Mouse (Mus musculus): ENCODE measurements around the gene Megf11. TPM values are rescaled to one million over a fixed set of nuclear protein-coding genes. Genes with fewer than 3 reads are reported as not detected.

The Megf11 gene
- total RNA-seq, 2 experiments from 2014 or later, result 14.1 to 18.5 TPM

GRCm38 (mm10) chr9:64520747-64521283 is 135.4 kb downstream of the Megf11 start:
- no peak overlapping the region for H3K27ac ChIP-seq
- no peak overlapping the region for H3K4me3 ChIP-seq
- no peak for DNase-seq (ENCODE audit: low spot score in 2 of 2)
- no peak for TF ChIP-seq CTCF (conservative IDR thresholded peaks at IDR 0.05)

- peak in 1 of 2 experiments; percentile 14 for DNase-seq (ENCODE audit: low spot score in 2 of 2)
- Histone ChIP-seq H3K4me3 (no peak overlapping the region), H3K27ac (no peak overlapping the region)
- no peak for TF ChIP-seq CTCF (conservative IDR thresholded peaks at IDR 0.05)
Observed at GRCm38 (mm10) chr9:64523264-64524045, 138.0 kb downstream of the Megf11 start.

- no peak overlapping the region for H3K4me3 ChIP-seq
- H3K27ac ChIP-seq, result peak overlapping the region; percentile 48
- no peak for TF ChIP-seq CTCF (conservative IDR thresholded peaks at IDR 0.05)
- DNase-seq (ENCODE audit: low spot score in 2 of 2), result peak; percentile 60 to 81
Observed at GRCm38 (mm10) chr9:64528061-64528460, 142.6 kb downstream of the Megf11 start.

GRCm38 (mm10) chr9:64528595-64528994 is 143.2 kb downstream of the Megf11 start:
- Histone ChIP-seq H3K4me3 (no peak overlapping the region), H3K27ac (peak overlapping the region; percentile 48; the same call in 1 of the 2 replicates)
- DNase-seq (ENCODE audit: low spot score in 2 of 2), result no peak
- no peak for TF ChIP-seq CTCF (conservative IDR thresholded peaks at IDR 0.05)

- no peak overlapping the region for H3K4me3 ChIP-seq
- TF ChIP-seq CTCF (conservative IDR thresholded peaks at IDR 0.05), result peak; percentile 28; the same call in 1 of the 2 replicates
- no peak for DNase-seq (ENCODE audit: low spot score in 2 of 2)
Observed at GRCm38 (mm10) chr9:64531935-64532334, 146.5 kb downstream of the Megf11 start.

GRCm38 (mm10) chr9:64532711-64533242 is 147.4 kb downstream of the Megf11 start:
- no peak for TF ChIP-seq CTCF (conservative IDR thresholded peaks at IDR 0.05)
- DNase-seq (ENCODE audit: low spot score in 2 of 2), result no peak
- no peak overlapping the region for H3K4me3 ChIP-seq
- H3K27ac ChIP-seq, result no peak overlapping the region

More at GRCm38 (mm10) chr9:64531935-64532334, 146.5 kb downstream of the Megf11 start:
- no peak overlapping the region for H3K27ac ChIP-seq

- Histone ChIP-seq H3K27ac (0 out of 2 replicates have a peak overlapping the region, but pooled peaks have one; percentile 14), H3K4me3 (no peak overlapping the region)
- peak in 1 of 2 experiments; percentile 13 for DNase-seq (ENCODE audit: low spot score in 2 of 2)
- no peak for TF ChIP-seq CTCF (conservative IDR thresholded peaks at IDR 0.05)
Observed at GRCm38 (mm10) chr9:64533488-64534119, 148.2 kb downstream of the Megf11 start.

- no peak for TF ChIP-seq CTCF (conservative IDR thresholded peaks at IDR 0.05)
- Histone ChIP-seq H3K4me3 (no peak overlapping the region), H3K27ac (no peak overlapping the region)
- no peak for DNase-seq (ENCODE audit: low spot score in 2 of 2)
Observed at GRCm38 (mm10) chr9:64534313-64534712, 148.9 kb downstream of the Megf11 start.

GRCm38 (mm10) chr9:64534856-64535539 is 149.6 kb downstream of the Megf11 start:
- DNase-seq (ENCODE audit: low spot score in 2 of 2), result no peak
- Histone ChIP-seq H3K4me3 (no peak overlapping the region), H3K27ac (no peak overlapping the region)
- no peak for TF ChIP-seq CTCF (conservative IDR thresholded peaks at IDR 0.05)

- DNase-seq (ENCODE audit: low spot score in 2 of 2), result no peak
- H3K27ac ChIP-seq, result no peak overlapping the region
- no peak overlapping the region for H3K4me3 ChIP-seq
- no peak for TF ChIP-seq CTCF (conservative IDR thresholded peaks at IDR 0.05)
Observed at GRCm38 (mm10) chr9:64537821-64538220, 152.4 kb downstream of the Megf11 start.

- Histone ChIP-seq H3K27ac (no peak overlapping the region), H3K4me3 (no peak overlapping the region)
- DNase-seq (ENCODE audit: low spot score in 2 of 2), result no peak
- TF ChIP-seq CTCF (conservative IDR thresholded peaks at IDR 0.05), result no peak
Observed at GRCm38 (mm10) chr9:64542246-64542645, 156.8 kb downstream of the Megf11 start.

GRCm38 (mm10) chr9:64543125-64543524 is 157.7 kb downstream of the Megf11 start:
- no peak overlapping the region for H3K27ac ChIP-seq

More at GRCm38 (mm10) chr9:64543125-64543524, 157.7 kb downstream of the Megf11 start:
- no peak for DNase-seq (ENCODE audit: low spot score in 2 of 2)
- H3K4me3 ChIP-seq, result no peak overlapping the region
- TF ChIP-seq CTCF (conservative IDR thresholded peaks at IDR 0.05), result no peak
